Comparison of ENCODE assay signal across 32 mouse cellular contexts in the genomic region with DNA sequence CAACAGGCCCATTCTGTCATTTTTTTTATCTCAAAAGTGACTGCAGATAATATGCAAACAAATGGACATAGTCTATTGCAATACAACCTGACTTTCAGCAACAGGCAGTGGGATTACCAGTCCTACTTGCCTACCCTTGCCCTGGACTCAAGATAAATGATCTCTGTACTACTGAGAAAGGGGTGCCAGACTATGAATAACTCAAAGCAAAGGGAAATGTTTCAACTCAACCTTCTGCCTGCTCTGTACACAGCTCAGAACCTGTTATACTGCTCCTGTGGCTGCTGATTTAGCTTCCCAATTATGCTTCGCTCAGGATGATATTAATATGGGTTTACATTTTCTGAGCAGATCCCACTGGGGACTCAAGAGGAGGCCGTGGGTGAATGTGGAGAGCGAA. TPM values are rescaled to one million over a fixed set of nuclear protein-coding genes. Genes with fewer than 3 reads are reported as not detected.
"Had no signal": no experiment of that assay in that cellular context is flagged by ENCODE, and none has a peak within 500 bp of the region (broad histone marks: within the 10 kb centered on the region; RNA-seq: fewer than 3 reads in every experiment).

No protein-coding gene starts in this region.

- H3K27ac ChIP-seq: kidney, postnatal 0 days; layer of hippocampus, adult 2 months; limb, embryonic 10.5 days; limb, embryonic 13.5 days; liver, embryonic 12.5 days; liver, embryonic 15.5 days; lung, embryonic 15.5 days; neural tube, embryonic 13.5 days had no signal

- H3K27me3 ChIP-seq: limb, embryonic 13.5 days; liver, embryonic 12.5 days; liver, embryonic 15.5 days; lung, embryonic 15.5 days; neural tube, embryonic 13.5 days had no signal

- ATAC-seq: inflammation-experienced regulatory T-cells, adult 6 months; intestine, embryonic 16.5 days; liver, embryonic 12.5 days had no signal

- H3K4me1 ChIP-seq: limb, embryonic 10.5 days; limb, embryonic 13.5 days; liver, embryonic 12.5 days; liver, embryonic 15.5 days; lung, embryonic 15.5 days; neural tube, embryonic 13.5 days had no signal

- H3K9ac ChIP-seq: limb, embryonic 13.5 days; liver, embryonic 12.5 days; liver, embryonic 15.5 days; lung, embryonic 15.5 days; neural tube, embryonic 13.5 days had no signal

- DNase-seq: kidney, adult 18-20 months; kidney, adult 9 months; kidney, postnatal 25 days; layer of hippocampus, adult 9-11 months; liver; lung, adult 18-20 months; lung, postnatal 14 days; lung, postnatal 4 days; midbrain, embryonic 14.5 days; retina, postnatal 1 day; right cerebral cortex, postnatal 25 days; spleen, adult 18-20 months; thymus, adult 2 months; thymus, postnatal 14 days; thymus, postnatal 4 days had no signal

- H3K4me2 ChIP-seq: limb, embryonic 13.5 days; liver, embryonic 12.5 days; liver, embryonic 15.5 days; lung, embryonic 15.5 days; midbrain, embryonic 11.5 days; neural tube, embryonic 13.5 days had no signal

- H3K4me3 ChIP-seq: layer of hippocampus, adult 2 months; limb, embryonic 10.5 days; limb, embryonic 13.5 days; liver, embryonic 12.5 days; liver, embryonic 15.5 days; lung, embryonic 15.5 days; myocyte; neural tube, embryonic 13.5 days had no signal

- H3K36me3 ChIP-seq: limb, embryonic 10.5 days; limb, embryonic 13.5 days; liver, embryonic 12.5 days; liver, embryonic 15.5 days; lung, embryonic 15.5 days; neural tube, embryonic 13.5 days had no signal

- H3K9me3 ChIP-seq: limb, embryonic 10.5 days; limb, embryonic 13.5 days; liver, embryonic 12.5 days; liver, embryonic 15.5 days; lung, embryonic 15.5 days; neural tube, embryonic 13.5 days had no signal

RNA-seq across cellular contexts. Expression of gene Ankfn1, which starts 15.3 kb away (rescaled TPM):
- total RNA-seq: megakaryocyte progenitor cell, adult 5-6 weeks; megakaryocyte-erythroid progenitor cell, adult 5-6 weeks; monocyte, adult 5-6 weeks; neutrophil, adult 5-6 weeks had no signal
- polyA plus RNA-seq: inflammation-experienced regulatory T-cells, adult 6 months; large intestine, adult 2 months; limb, embryonic 10.5 days; liver, embryonic 12.5 days; liver, embryonic 15.5 days had no signal
